Mouse (Mus musculus) spleen, embryonic (tissue): Measurements from ENCODE around the gene Anapc13.

ENCODE experiments used
- CTCF ChIA-PET: fragments of 350-600 bp; sonication (Branson Sonifier 250); formaldehyde crosslinking; loops from one replicate; lab custom pipeline; 2022; lab: Charles Lee

Anapc13 gene

DNA sequence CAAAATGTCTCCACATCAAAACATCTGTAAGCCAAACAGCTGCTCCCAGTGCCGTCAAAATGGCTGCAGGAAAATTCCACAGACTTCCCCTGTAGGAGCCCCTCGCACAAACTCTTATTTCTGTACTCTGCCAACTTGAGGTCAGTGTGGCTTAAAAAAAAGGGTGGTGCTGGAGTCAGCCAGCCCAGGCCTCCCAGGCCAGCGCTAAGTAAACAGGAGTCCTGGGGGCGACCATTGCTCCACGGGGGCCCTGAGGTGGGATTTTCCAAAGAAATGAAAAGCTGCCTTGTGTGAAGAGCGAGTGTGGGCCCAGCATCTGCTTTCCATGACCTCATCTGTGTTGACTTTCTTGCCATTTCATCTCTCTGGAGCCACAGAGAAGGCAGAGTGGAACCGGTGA lies 55.4 kb downstream of the Anapc13 start:
- CTCF ChIA-PET: no interaction called here
